Mouse (Mus musculus) MEL (cell line): ENCODE measurements around the gene Mief1.

ENCODE experiments used
- CHD2 ChIP-seq: IDR thresholded peaks from 2 replicates; pipeline ENCODE4 v1.6.1; 2011; ENCODE audit warnings: low read length, improper control_type of control experiment
- CTCF ChIP-seq, 3 experiments: IDR thresholded peaks in 2 of 3; conservative IDR thresholded peaks in 1 of 3; 2 replicates each; pipeline ENCODE4 v1.5.1; 2011 to 2012; ENCODE audit warnings: low read length in 3 of 3, low read depth in 2 of 3, mild to moderate bottlenecking in 2 of 3, improper control_type of control experiment in 1 of 3, inconsistent platforms in 1 of 3, mixed read lengths in 1 of 3, moderate library complexity in 1 of 3; ENCODE audit not compliant: control insufficient read depth in 1 of 3, insufficient read depth in 1 of 3, poor library complexity in 1 of 3, severe bottlenecking in 1 of 3
- E2F4 ChIP-seq: IDR thresholded peaks from 2 replicates; pipeline ENCODE4 v1.6.1; 2011; ENCODE audit warnings: low read depth, low read length, improper control_type of control experiment, borderline replicate concordance
- EP300 ChIP-seq, 2 experiments: IDR thresholded peaks; 2 replicates each; pipeline ENCODE4 v1.6.1; 2011; ENCODE audit warnings: improper control_type of control experiment in 2 of 2, low read length in 2 of 2, low read depth in 1 of 2, mild to moderate bottlenecking in 1 of 2
- JUND ChIP-seq: IDR thresholded peaks from 2 replicates; pipeline ENCODE4 v1.6.1; 2011; ENCODE audit warnings: low read depth, mild to moderate bottlenecking, improper control_type of control experiment, low read length
- MAX ChIP-seq: IDR thresholded peaks from 2 replicates; pipeline ENCODE4 v1.6.1; 2011; ENCODE audit warnings: low read length, improper control_type of control experiment
- NELFE ChIP-seq: IDR thresholded peaks from 2 replicates; pipeline ENCODE4 v1.6.1; 2011; ENCODE audit warnings: low read depth, low read length, improper control_type of control experiment
- POLR2A ChIP-seq, 2 experiments: IDR thresholded peaks; 2 replicates each; pipeline ENCODE4 v1.6.1; 2011 to 2012; ENCODE audit warnings: low read length in 2 of 2, mild to moderate bottlenecking in 2 of 2, control low read depth in 1 of 2, improper control_type of control experiment in 1 of 2, low read depth in 1 of 2, moderate library complexity in 1 of 2; ENCODE audit not compliant: control insufficient read depth in 1 of 2, insufficient read depth in 1 of 2, poor library complexity in 1 of 2
- RAD21 ChIP-seq: IDR thresholded peaks from 2 replicates; pipeline ENCODE4 v1.6.1; 2011; ENCODE audit warnings: mild to moderate bottlenecking, low read depth, low read length, improper control_type of control experiment
- UBTF ChIP-seq: IDR thresholded peaks from 2 replicates; pipeline ENCODE4 v1.6.1; 2012; ENCODE audit warnings: low read depth, mild to moderate bottlenecking, inconsistent platforms, low read length, improper control_type of control experiment, moderate library complexity, borderline replicate concordance; ENCODE audit not compliant: insufficient read depth
- USF1 ChIP-seq: IDR thresholded peaks from 2 replicates; pipeline ENCODE4 v1.6.1; 2014; ENCODE audit warnings: low read depth, mild to moderate bottlenecking, inconsistent platforms, low read length, improper control_type of control experiment, moderate library complexity
- ZKSCAN1 ChIP-seq: IDR thresholded peaks from 2 replicates; pipeline ENCODE4 v1.6.1; 2012; ENCODE audit warnings: low read depth, mild to moderate bottlenecking, inconsistent platforms, low read length, improper control_type of control experiment, moderate library complexity
- ZMIZ1 ChIP-seq: IDR thresholded peaks from 2 replicates; pipeline ENCODE4 v1.6.1; 2012; ENCODE audit warnings: low read depth, mild to moderate bottlenecking, inconsistent platforms, low read length, improper control_type of control experiment, moderate library complexity

DNA sequence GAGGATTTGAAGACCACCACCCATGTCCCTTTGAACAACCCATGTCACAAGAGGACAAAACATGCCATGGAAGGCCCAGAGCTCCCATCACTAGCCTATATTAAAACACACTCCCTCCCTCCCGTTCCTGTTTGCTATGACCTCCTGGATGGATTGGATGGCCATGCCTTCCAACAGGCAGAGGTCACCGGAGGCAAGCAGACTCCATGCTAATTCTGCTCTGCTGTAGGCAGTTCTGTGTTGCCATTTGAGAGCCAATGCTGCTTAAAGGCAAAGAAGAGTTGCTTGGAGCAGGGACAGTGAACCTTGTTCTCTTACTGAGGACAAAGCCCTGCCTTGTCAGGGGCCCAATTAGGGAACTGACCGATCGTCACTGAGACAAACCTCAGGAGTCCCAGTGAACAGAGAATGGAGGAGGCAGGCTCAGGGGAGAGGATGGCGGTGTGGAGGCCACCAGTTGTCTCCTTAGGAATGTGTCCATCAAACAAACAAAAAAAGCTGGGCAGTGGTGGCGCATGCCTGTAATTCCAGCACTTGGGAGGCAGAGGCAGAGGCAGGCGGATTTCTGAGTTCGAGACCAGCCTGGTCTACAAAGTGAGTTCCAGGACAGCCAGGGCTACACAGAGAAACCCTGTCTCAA is 25.7 kb downstream of the Mief1 start:
- TF ChIP-seq JUND, result no peak
- no peak for TF ChIP-seq RAD21
- no peak for TF ChIP-seq UBTF
- no peak for TF ChIP-seq POLR2A (IDR thresholded peaks at IDR 0.05; ENCODE audit: control insufficient read depth in 1 of 2, insufficient read depth in 1 of 2, low read depth in 1 of 2, low read length in 2 of 2, poor library complexity in 1 of 2)
- TF ChIP-seq EP300 (IDR thresholded peaks at IDR 0.05; ENCODE audit: low read depth in 1 of 2, low read length in 2 of 2), result no peak
- TF ChIP-seq E2F4, result no peak
- no peak for TF ChIP-seq CTCF (IDR thresholded peaks at IDR 0.05 in 2 of 3, conservative IDR thresholded peaks at IDR 0.05 in 1 of 3; ENCODE audit: control insufficient read depth in 1 of 3, insufficient read depth in 1 of 3, low read depth in 2 of 3, low read length in 3 of 3, poor library complexity in 1 of 3, severe bottlenecking in 1 of 3)
- TF ChIP-seq CHD2, result no peak
- no peak for TF ChIP-seq ZMIZ1
- no peak for TF ChIP-seq USF1
- TF ChIP-seq MAX, result no peak
- TF ChIP-seq NELFE, result no peak
- no peak for TF ChIP-seq ZKSCAN1
